Mouse (Mus musculus): ENCODE data around the gene Hspa1b.
A peak's percentile ranks its signal among the peaks of the same experiment; 100 is the strongest.

The Hspa1b gene

DNA sequence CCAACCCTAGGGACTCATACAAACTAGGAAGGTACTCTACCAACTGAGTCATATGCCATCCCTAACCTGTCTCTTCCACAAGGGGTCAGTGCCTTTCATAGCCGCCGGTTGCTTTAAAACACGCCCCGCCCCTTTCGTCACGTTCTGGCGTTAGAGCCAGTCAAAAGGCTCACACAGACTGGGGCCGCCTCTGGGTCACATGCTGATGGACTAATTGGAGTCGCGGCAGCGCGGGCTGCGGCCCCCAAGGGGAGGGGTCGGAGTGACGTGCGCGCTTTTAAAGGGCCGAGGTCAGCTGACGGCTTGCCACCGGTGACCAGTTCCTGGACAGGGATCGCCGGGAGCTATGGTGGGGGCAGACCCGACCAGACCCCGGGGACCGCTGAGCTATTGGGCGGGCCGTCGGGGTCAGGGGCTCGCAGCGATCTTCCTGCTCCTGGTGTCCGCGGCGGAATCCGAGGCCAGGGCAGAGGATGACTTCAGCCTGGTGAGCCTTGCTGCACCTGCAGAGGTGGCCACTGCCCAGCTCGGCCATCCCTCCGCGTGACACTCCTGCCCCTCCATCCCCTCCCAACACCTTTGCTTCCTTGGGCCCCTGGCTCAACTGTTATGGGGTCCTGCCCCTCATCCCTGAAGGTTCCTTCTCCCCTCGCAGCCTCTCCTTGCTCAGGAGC lies 27.8 kb downstream of the Hspa1b start, which contains the start of gene Neu1:
TSS of gene Neu1 (plus strand) at position 193 of the 674 bp plus-strand sequence.
- DNase-seq (ENCODE audit: low spot score in 2 of 2): peak; percentile 96 to 99

DNA sequence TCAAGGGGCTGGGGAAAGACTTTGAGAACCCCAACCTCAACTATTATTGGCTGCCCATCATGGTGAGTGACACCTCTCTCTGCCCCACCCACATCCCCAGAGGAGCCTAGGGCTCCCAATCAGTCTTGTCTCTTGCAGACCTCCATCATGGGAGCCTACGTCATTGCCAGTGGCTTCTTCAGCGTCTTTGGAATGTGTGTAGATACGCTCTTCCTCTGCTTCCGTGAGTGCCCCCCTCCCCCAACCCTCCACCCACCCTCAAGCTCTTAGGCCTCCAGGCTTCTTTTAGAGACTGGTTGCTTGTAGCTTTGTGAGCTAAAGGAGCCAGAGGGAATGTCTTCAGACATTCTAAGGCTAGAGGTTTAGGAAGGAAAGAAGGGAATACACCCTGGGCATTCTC lies 30.2 kb downstream of the Hspa1b start:
- DNase-seq (ENCODE audit: low spot score in 2 of 2): no peak

DNA sequence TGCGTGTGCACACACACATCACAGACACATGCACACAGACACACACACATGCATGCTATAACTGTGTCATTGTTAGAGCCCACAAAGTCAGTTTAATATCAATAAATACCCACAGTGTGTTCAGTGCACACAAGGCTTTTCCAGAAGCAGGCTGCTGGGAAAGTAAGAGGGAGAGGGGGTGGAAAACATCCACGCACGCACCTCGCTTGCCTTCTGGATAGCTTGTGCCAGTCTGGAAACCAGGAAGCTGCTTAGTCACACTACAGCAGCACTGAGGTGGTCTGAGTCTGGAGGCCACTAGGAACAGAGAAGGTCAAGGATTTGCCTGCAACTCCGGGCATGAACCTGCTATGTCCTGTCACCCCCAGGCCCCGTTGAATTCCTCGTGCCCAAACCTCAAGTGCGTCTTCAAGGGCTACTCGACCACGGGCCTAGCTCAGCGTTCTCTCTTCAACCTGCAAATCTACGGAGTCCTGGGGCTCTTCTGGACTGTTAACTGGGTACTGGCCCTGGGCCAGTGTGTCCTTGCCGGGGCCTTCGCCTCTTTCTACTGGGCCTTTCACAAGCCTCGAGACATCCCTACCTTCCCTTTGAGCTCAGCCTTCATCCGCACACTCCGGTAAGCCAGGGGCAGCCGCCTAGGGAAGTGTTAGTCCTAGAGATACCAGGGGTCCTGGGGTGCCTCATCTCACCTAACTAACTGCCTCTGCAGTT lies 31.6 kb downstream of the Hspa1b start:
- peak; percentile 20 to 51 for DNase-seq (ENCODE audit: low spot score in 2 of 2)

DNA sequence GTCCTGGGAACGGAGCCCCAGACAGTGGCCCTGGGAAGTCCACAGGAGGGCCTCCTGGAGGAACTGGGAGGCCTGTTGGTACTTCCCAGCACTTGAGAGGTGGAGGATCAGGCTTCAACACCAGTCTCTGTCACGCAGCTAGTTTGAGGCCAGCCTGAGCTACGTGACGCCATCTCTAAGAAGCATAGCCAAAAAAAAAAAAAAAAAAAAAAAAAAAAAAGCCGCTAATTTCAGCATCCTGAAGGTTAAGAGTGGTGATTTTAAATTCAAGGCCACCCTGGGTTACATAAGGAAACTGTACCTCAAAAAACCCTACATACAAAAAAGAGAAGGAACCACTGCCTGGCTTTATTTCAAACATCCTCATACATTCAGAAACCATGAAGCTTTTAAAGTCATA lies 34.8 kb downstream of the Hspa1b start:
- DNase-seq (ENCODE audit: low spot score in 2 of 2): no peak

DNA sequence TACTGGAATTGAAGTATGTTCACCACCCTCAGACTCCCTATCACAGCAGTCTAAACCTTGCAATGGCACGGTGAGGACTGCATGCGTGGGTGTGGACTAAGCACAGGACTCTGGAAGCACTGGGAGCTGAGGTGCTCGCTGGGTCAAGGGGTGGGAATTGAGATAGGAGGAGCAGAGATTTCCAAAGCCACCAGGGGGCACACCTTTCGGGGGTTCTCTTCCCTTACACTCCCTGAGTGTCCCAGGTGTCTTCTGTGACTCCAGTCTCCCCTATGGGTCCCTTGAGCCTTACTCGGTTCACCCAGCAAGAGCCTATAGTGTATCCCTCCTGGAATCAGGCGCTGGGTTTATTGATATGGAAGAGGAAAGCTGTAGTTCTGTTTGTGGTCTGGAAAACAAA lies 36.1 kb downstream of the Hspa1b start:
- no peak for DNase-seq (ENCODE audit: low spot score in 2 of 2)

DNA sequence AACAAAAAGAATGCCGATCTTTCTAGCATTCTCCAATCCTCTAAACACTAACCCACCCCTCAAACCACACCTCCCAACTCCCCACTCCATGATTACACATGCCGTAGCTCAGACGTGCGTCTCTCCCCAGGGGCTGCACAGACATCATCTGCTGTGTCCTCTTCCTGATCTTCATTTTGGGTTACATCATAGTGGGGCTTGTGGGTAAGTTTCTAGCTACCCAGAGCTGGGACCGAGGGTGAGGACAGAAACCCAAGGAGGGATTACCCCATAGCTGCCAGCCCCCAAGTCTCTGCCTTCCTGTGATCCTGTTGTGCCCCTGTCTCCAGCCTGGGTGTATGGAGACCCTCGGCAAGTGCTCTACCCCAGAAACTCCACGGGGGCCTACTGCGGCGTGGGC lies 41.9 kb downstream of the Hspa1b start:
- DNase-seq (ENCODE audit: low spot score in 2 of 2): no peak

DNA sequence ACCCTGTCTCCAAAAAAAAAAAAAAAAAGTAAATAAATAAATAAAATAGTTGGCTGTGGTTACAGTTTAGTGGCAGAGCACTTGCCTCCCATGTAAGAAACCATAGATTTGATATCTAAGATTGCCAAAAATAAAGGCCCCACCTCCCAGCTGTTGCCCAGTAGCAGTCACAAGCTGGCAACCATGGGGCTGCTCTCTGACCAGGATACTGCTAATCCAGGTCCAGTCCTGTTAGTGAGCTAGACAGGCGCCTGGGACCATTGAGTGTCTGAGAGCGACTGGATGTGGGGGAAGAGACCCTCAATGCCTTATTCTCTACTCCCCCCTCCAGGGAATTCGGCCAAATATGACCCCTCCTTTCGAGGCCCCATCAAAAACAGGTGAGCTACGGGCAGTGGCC lies 42.7 kb downstream of the Hspa1b start:
- no peak for DNase-seq (ENCODE audit: low spot score in 2 of 2)

DNA sequence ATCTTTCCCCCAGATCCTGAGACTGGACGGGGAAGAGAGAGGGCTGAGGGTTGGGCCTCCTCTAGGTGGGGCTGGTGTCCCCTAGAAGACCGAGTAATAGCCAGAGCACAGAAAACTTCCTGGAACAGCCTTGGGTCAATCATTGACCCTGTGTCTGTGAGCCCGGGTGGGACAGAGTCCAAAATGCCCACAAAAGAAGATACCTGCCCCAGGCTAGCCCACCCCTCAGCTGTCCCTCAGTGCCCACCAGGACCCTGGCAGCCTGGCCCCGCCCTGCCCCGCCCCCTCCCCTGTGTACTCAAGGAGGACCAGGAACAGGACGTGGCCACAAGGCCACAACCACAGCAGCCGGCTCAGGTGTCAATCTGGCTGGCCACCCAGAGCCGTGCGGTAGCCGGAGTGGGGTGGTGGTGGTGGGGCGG lies 43.6 kb downstream of the Hspa1b start:
- no peak for DNase-seq (ENCODE audit: low spot score in 2 of 2)

DNA sequence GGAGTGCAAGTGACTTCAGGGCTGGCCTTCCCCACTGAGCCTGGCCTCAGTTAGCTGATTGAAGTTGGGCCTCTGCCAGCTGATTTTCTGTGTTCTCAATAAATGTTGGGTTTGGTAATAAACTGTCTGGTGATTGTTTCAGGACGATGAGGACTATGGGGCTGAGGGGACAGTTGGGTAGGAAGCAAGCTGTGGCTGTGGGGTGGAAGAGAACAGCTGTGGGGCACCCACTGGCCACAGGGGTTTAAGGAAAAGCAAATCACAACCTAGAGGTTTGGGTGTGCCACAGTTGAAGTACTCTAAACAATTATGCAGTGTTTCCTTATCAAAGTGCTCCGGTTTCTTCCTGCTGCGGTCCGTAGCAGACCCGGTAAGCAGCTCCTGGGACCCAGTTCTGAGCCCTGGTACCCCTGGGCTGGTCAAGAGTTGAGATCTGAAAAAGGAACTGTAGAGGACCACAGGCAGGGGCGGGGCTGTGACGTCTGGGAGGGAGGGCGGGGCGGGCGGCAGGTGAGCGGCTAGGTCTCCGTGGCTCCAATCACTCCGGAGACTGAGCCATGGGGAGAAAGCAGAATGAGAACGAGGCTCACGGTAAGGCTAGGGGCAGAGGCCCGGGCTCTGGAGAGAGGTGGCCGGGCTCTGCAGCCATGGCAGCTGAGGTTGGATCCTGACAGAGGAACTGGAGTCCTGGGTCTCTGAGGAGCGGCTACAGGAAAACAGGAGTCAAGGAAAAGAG lies 44.9 kb downstream of the Hspa1b start, which contains the start of gene Slc44a4:
TSS of gene Slc44a4 (plus strand) at position 537 of the 736 bp plus-strand sequence.
- no peak for DNase-seq (ENCODE audit: low spot score in 2 of 2)

DNA sequence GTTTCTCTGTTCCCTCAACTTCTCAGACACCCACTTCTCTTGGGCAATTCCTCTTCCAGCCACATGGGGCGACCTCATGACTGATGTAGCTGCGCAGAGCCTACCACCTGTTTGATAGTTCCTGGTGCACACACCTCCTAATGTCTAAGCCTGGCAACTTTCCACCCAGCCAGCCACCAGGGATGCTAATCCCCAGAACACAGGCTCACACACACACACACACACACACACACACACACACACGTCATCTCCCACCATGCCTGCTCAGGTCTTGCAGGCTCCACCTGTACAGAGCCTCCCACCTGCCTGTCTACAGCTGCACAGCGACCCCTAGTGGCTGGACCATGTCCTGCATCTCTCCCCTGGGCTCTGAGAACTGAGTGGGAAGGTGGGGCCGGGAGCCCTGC lies 47.1 kb downstream of the Hspa1b start:
- peak; percentile 45 to 61 for DNase-seq (ENCODE audit: low spot score in 2 of 2)

DNA sequence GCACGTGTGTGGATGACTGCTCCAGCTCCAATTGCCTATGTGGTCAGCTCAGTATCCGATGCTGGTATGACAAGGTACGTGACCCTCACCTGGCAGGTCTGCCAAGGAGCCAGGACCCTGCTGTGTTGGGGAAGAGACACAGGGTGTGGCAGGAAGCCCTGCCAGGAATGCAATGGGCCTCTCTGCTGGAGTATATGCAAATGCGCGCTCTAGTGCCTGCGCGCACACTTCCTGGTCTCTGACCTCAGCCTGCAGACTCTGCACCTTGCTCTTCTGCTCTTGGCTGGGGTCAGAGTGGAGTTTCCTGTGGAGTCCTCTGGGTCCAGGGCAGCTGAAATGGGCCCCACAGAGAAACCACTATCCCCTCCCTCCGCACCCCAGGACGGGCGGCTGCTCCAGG lies 48.1 kb downstream of the Hspa1b start:
- DNase-seq (ENCODE audit: low spot score in 2 of 2): no peak
